Mouse (Mus musculus) CH12.LX (cell line): ENCODE data around the gene Ppp6r1. TPM values are rescaled to one million over a fixed set of nuclear protein-coding genes. Genes with fewer than 3 reads are reported as not detected.

Source experiments
- DNase-seq: peaks from one replicate; pipeline ENCODE4 v3.0.0-alpha.2; 2013; ENCODE audit errors: extremely low read depth
- H3K27ac ChIP-seq: 2 replicates; pipeline ENCODE4 v1.5.1; 2012; ENCODE audit warnings: low read depth, mild to moderate bottlenecking, control low read depth, moderate library complexity; ENCODE audit not compliant: insufficient read depth
- H3K27me3 ChIP-seq: replicated peaks from 2 replicates; pipeline ENCODE3; 2012; ENCODE audit warnings: inconsistent platforms
- H3K36me3 ChIP-seq, 2 experiments: replicated peaks in 1 of 2; 2 replicates each; pipeline versions ENCODE3 to v1.6.1; 2012; ENCODE audit warnings: inconsistent platforms in 1 of 2, low read length in 1 of 2, mild to moderate bottlenecking in 1 of 2, mixed read lengths in 1 of 2, moderate library complexity in 1 of 2; ENCODE audit not compliant: control insufficient read depth in 1 of 2, insufficient read depth in 1 of 2
- H3K4me1 ChIP-seq, 2 experiments: 2 replicates each; pipeline ENCODE4 v1.6.1; 2012; ENCODE audit warnings: inconsistent platforms in 1 of 2, moderate library complexity in 1 of 2; ENCODE audit not compliant: insufficient read depth in 2 of 2, control insufficient read depth in 1 of 2
- H3K4me2 ChIP-seq: 2 replicates; pipeline ENCODE4 v1.6.1; 2012; ENCODE audit warnings: low read depth, mild to moderate bottlenecking, control low read depth; ENCODE audit not compliant: poor library complexity, insufficient read depth, severe bottlenecking
- H3K4me3 ChIP-seq, 3 experiments: fragments of 150-350 bp in 1 of 3; sonication (generic) in 1 of 3; replicated peaks in 1 of 3; 2 replicates each; pipeline versions ENCODE3 to v1.5.1; 2011 to 2012; ENCODE audit warnings: low read depth in 2 of 3, low read length in 2 of 3, mild to moderate bottlenecking in 2 of 3, moderate library complexity in 2 of 3, control low read depth in 1 of 3, improper control_type of control experiment in 1 of 3, inconsistent platforms in 1 of 3, mixed read lengths in 1 of 3; ENCODE audit not compliant: poor library complexity in 1 of 3
- H3K79me2 ChIP-seq: replicated peaks from 2 replicates; pipeline ENCODE4 v1.6.1; 2012; ENCODE audit warnings: mild to moderate bottlenecking, moderate library complexity; ENCODE audit not compliant: control insufficient read depth, poor library complexity, insufficient read depth, severe bottlenecking; ENCODE audit errors: extremely low read depth
- H3K9ac ChIP-seq: 2 replicates; pipeline ENCODE4 v1.6.1; 2012; ENCODE audit warnings: low read depth, mild to moderate bottlenecking, control low read depth, moderate library complexity; ENCODE audit not compliant: insufficient read depth
- H3K9me3 ChIP-seq: replicated peaks from 2 replicates; pipeline ENCODE3; 2012; ENCODE audit warnings: low read length, inconsistent platforms, mixed read lengths
- CHD1 ChIP-seq: IDR thresholded peaks from 2 replicates; pipeline ENCODE4 v1.6.1; 2012; ENCODE audit warnings: low read depth, low read length, improper control_type of control experiment, inconsistent platforms
- CHD2 ChIP-seq: IDR thresholded peaks from 2 replicates; pipeline ENCODE4 v1.6.1; 2011; ENCODE audit warnings: low read length, improper control_type of control experiment
- CTCF ChIP-seq, 2 experiments: IDR thresholded peaks in 1 of 2; conservative IDR thresholded peaks in 1 of 2; 2 replicates each; pipeline ENCODE4 v1.5.1; 2011 to 2012; ENCODE audit warnings: low read depth in 2 of 2, low read length in 2 of 2, improper control_type of control experiment in 1 of 2, inconsistent platforms in 1 of 2, mild to moderate bottlenecking in 1 of 2, moderate library complexity in 1 of 2
- E2F4 ChIP-seq: IDR thresholded peaks from 2 replicates; pipeline ENCODE4 v1.6.1; 2011; ENCODE audit warnings: low read depth, low read length, improper control_type of control experiment; ENCODE audit not compliant: insufficient replicate concordance
- EP300 ChIP-seq: IDR thresholded peaks from 2 replicates; pipeline ENCODE4 v1.6.1; 2011; ENCODE audit warnings: low read length, improper control_type of control experiment
- ETS1 ChIP-seq: conservative IDR thresholded peaks from 2 replicates; pipeline ENCODE4 v1.6.1; 2012; ENCODE audit warnings: low read depth, mild to moderate bottlenecking, inconsistent platforms, low read length, improper control_type of control experiment, moderate library complexity
- HCFC1 ChIP-seq: IDR thresholded peaks from 2 replicates; pipeline ENCODE4 v1.6.1; 2012; ENCODE audit warnings: low read depth, mild to moderate bottlenecking, inconsistent platforms, low read length, improper control_type of control experiment
- IRF4 ChIP-seq: IDR thresholded peaks from 2 replicates; pipeline ENCODE4 v1.6.1; 2014; ENCODE audit warnings: low read depth, mild to moderate bottlenecking, inconsistent platforms, low read length, improper control_type of control experiment
- JUN ChIP-seq: IDR thresholded peaks from 2 replicates; pipeline ENCODE4 v1.6.1; 2011; ENCODE audit warnings: low read depth, mild to moderate bottlenecking, low read length, improper control_type of control experiment, moderate library complexity; ENCODE audit not compliant: insufficient read depth
- JUND ChIP-seq: conservative IDR thresholded peaks from 2 replicates; pipeline ENCODE4 v1.6.1; 2011; ENCODE audit warnings: low read depth, low read length, improper control_type of control experiment
- KAT2A ChIP-seq: IDR thresholded peaks from 2 replicates; pipeline ENCODE4 v1.6.1; 2012; ENCODE audit warnings: low read length, improper control_type of control experiment, inconsistent platforms; ENCODE audit not compliant: insufficient replicate concordance
- MAFK ChIP-seq: IDR thresholded peaks from 2 replicates; pipeline ENCODE4 v1.6.1; 2011; ENCODE audit warnings: low read length, improper control_type of control experiment; ENCODE audit not compliant: insufficient replicate concordance
- MAX ChIP-seq: IDR thresholded peaks from 2 replicates; pipeline ENCODE4 v1.6.1; 2011; ENCODE audit warnings: low read length, improper control_type of control experiment
- MAZ ChIP-seq: IDR thresholded peaks from 2 replicates; pipeline ENCODE4 v1.6.1; 2012; ENCODE audit warnings: low read depth, mild to moderate bottlenecking, inconsistent platforms, low read length, improper control_type of control experiment, moderate library complexity
- MEF2A ChIP-seq: IDR thresholded peaks from 2 replicates; pipeline ENCODE4 v1.6.1; 2014; ENCODE audit warnings: low read depth, mild to moderate bottlenecking, inconsistent platforms, low read length, improper control_type of control experiment, borderline replicate concordance
- MYC ChIP-seq: IDR thresholded peaks from 2 replicates; pipeline ENCODE4 v1.6.1; 2011; ENCODE audit warnings: low read depth, mild to moderate bottlenecking, improper control_type of control experiment, low read length
- NELFE ChIP-seq: IDR thresholded peaks from 2 replicates; pipeline ENCODE4 v1.6.1; 2011; ENCODE audit warnings: low read depth, low read length, improper control_type of control experiment
- NRF1 ChIP-seq: IDR thresholded peaks from 2 replicates; pipeline ENCODE4 v1.6.1; 2014; ENCODE audit warnings: low read depth, mild to moderate bottlenecking, inconsistent platforms, low read length, improper control_type of control experiment, moderate library complexity
- POLR2A ChIP-seq: IDR thresholded peaks from 2 replicates; pipeline ENCODE4 v1.6.1; 2011; ENCODE audit warnings: low read depth, mild to moderate bottlenecking, improper control_type of control experiment, low read length
- POLR2AphosphoS2 ChIP-seq: IDR thresholded peaks from 2 replicates; pipeline ENCODE4 v1.6.1; 2011; ENCODE audit warnings: low read depth, low read length, improper control_type of control experiment
- RAD21 ChIP-seq: IDR thresholded peaks from 2 replicates; pipeline ENCODE4 v1.6.1; 2011; ENCODE audit warnings: low read depth, mild to moderate bottlenecking, low read length, improper control_type of control experiment, moderate library complexity
- RCOR1 ChIP-seq: conservative IDR thresholded peaks from 2 replicates; pipeline ENCODE4 v1.6.1; 2012; ENCODE audit warnings: low read depth, mild to moderate bottlenecking, inconsistent platforms, low read length, improper control_type of control experiment
- SIN3A ChIP-seq: IDR thresholded peaks from 2 replicates; pipeline ENCODE4 v1.6.1; 2012; ENCODE audit warnings: low read length, improper control_type of control experiment, inconsistent platforms
- TCF12 ChIP-seq: IDR thresholded peaks from 2 replicates; pipeline ENCODE4 v1.6.1; 2014; ENCODE audit warnings: low read depth, mild to moderate bottlenecking, inconsistent platforms, low read length, improper control_type of control experiment
- USF1 ChIP-seq: IDR thresholded peaks from 2 replicates; pipeline ENCODE4 v1.6.1; 2014; ENCODE audit warnings: low read depth, mild to moderate bottlenecking, inconsistent platforms, low read length, improper control_type of control experiment
- ZC3H11A ChIP-seq: IDR thresholded peaks from 2 replicates; pipeline ENCODE4 v1.6.1; 2012; ENCODE audit warnings: low read depth, mild to moderate bottlenecking, inconsistent platforms, low read length, improper control_type of control experiment
- ZMIZ1 ChIP-seq: IDR thresholded peaks from 2 replicates; pipeline ENCODE4 v1.6.1; 2012; ENCODE audit warnings: low read depth, mild to moderate bottlenecking, inconsistent platforms, low read length, improper control_type of control experiment
- dilution Hi-C: fragments of 300-500 bp; cut with MboI; formaldehyde crosslinking; loops from 2 replicates; pipeline ENCODE4 v1.14.3; 2020; ENCODE audit warnings: low sequenced_read_pairs; ENCODE audit not compliant: extremely low pct_unique_long_range_greater_than_20kb, extremely low pct_ligation_motif_present
- in situ Hi-C: fragments of 300-500 bp; cut with MboI; formaldehyde crosslinking; loops from 3 replicates; pipeline ENCODE4 v1.14.3; 2019; ENCODE audit warnings: low sequenced_read_pairs, low pct_ligation_motif_present, low pct_unique_long_range_greater_than_20kb, mixed read lengths
- polyA plus RNA-seq: library from polyadenylated mRNA; unstranded; fragments of >175 nt; gene quantifications from 2 replicates; pipeline ENCODE4 v1.2.1, GENCODE M21; 2012; ENCODE audit warnings: low read depth; ENCODE audit not compliant: insufficient read length
- total RNA-seq, 2 experiments: library from RNA; depleted of rRNA; stranded (reverse); fragments of 300-350 nt in 1 of 2; fragments of >200 nt in 1 of 2; gene quantifications; 2 replicates each; pipeline ENCODE4 v1.2.3; 2012 to 2014

Gene Ppp6r1
- total and polyA plus RNA-seq, 3 experiments = 59.2 to 118 (median 85.6) TPM

- DNase-seq = no peak
- no peak overlapping the region for H3K9ac ChIP-seq
- H3K36me3 ChIP-seq = no peaks in the 10 kb centered on the region
- dilution Hi-C loops = no loop called here
- TF ChIP-seq MAX (no peak), EP300 (no peak), ZMIZ1 (no peak), JUN (no peak), NELFE (no peak), CHD2 (no peak), E2F4 (no peak), MYC (no peak), MAZ (no peak), IRF4 (no peak), NRF1 (no peak), ETS1 (no peak), ZC3H11A (no peak), SIN3A (no peak)
- no peak overlapping the region for H3K27ac ChIP-seq
- H3K9me3 ChIP-seq = peaks cover 4% of the 10 kb centered on the region
- H3K4me2 ChIP-seq = no peak overlapping the region
- no peaks in the 10 kb centered on the region; the same call in 1 of the 2 replicates for H3K79me2 ChIP-seq
- H3K27me3 ChIP-seq = peaks cover 34% of the 10 kb centered on the region
- no peak overlapping the region for H3K4me3 ChIP-seq
- in situ Hi-C loops = no loop called here
- H3K4me1 ChIP-seq = no peaks in the 10 kb centered on the region
Measured at GRCm38 (mm10) chr7:4612956-4613355, 45.9 kb downstream of the Ppp6r1 start.

GRCm38 (mm10) chr7:4612386-4612785 is 46.4 kb downstream of the Ppp6r1 start:
- Histone ChIP-seq H3K27me3 (peaks cover 31% of the 10 kb centered on the region), H3K4me1 (no peaks in the 10 kb centered on the region)
- TF ChIP-seq JUN (no peak), MAX (no peak), JUND (no peak), KAT2A (no peak), USF1 (no peak), MYC (no peak), SIN3A (no peak), HCFC1 (no peak), NRF1 (no peak), RAD21 (no peak), POLR2AphosphoS2 (no peak), MAFK (no peak), TCF12 (no peak), RCOR1 (no peak), POLR2A (no peak), EP300 (no peak), CHD1 (no peak), MEF2A (no peak), CTCF (conservative IDR thresholded peaks at IDR 0.05 in 1 of 2, IDR thresholded peaks at IDR 0.05 in 1 of 2; ENCODE audit: low read depth in 2 of 2, low read length in 2 of 2) (no peak)
- TF ChIP-seq, all 38 proteins: peak for 0
- Histone ChIP-seq H3K79me2 (no peaks in the 10 kb centered on the region), H3K4me3 (no peak overlapping the region), H3K9me3 (peaks cover 1% of the 10 kb centered on the region), H3K36me3 (no peaks in the 10 kb centered on the region), H3K4me2 (no peak overlapping the region), H3K27ac (no peak overlapping the region), H3K9ac (no peak overlapping the region)
- in situ Hi-C loops (no loop called here), dilution Hi-C loops (no loop called here)
- no peak for DNase-seq
